Comparison of ENCODE assay signal across 24 mouse cellular contexts in genomic region chr14:8320528-8320927, GRCm38 (mm10). TPM values are rescaled to one million over a fixed set of nuclear protein-coding genes. Genes with fewer than 3 reads are reported as not detected.
"Had no signal": no experiment of that assay in that cellular context is flagged by ENCODE, and none has a peak within 500 bp of the region (broad histone marks: within the 10 kb centered on the region; RNA-seq: fewer than 3 reads in every experiment).

No protein-coding gene starts in this region.

- H3K4me3 ChIP-seq: intestine, embryonic 15.5 days; limb, embryonic 10.5 days; limb, embryonic 13.5 days; liver, embryonic 12.5 days; liver, embryonic 15.5 days; lung, embryonic 15.5 days; megakaryocyte, embryonic 14.5 days; midbrain, embryonic 10.5 days; midbrain, embryonic 13.5 days had no signal

- H3K4me1 ChIP-seq: liver, embryonic 12.5 days had no signal

- H3K9ac ChIP-seq: intestine, embryonic 15.5 days; limb, embryonic 13.5 days; liver, embryonic 12.5 days; liver, embryonic 15.5 days; lung, embryonic 15.5 days; midbrain, embryonic 13.5 days had no signal

- DNase-seq: liver; lung, adult 18-20 months; lung, postnatal 10 days; lung, postnatal 36 days; thymus, adult 2 months; thymus, postnatal 14 days; thymus, postnatal 4 days had no signal

- ATAC-seq: intestine, embryonic 15.5 days; liver, embryonic 12.5 days; midbrain, embryonic 13.5 days; midbrain, embryonic 16.5 days had no signal

- H3K36me3 ChIP-seq: intestine, embryonic 15.5 days; limb, embryonic 10.5 days; limb, embryonic 13.5 days; liver, embryonic 12.5 days; liver, embryonic 15.5 days; lung, embryonic 15.5 days; midbrain, embryonic 10.5 days; midbrain, embryonic 13.5 days had no signal

- H3K4me2 ChIP-seq: intestine, embryonic 15.5 days; limb, embryonic 13.5 days; liver, embryonic 12.5 days; liver, embryonic 15.5 days; lung, embryonic 15.5 days; midbrain, embryonic 13.5 days had no signal

- H3K27ac ChIP-seq: intestine, embryonic 15.5 days; kidney, postnatal 0 days; limb, embryonic 10.5 days; limb, embryonic 13.5 days; liver, embryonic 12.5 days; liver, embryonic 15.5 days; lung, embryonic 15.5 days; midbrain, embryonic 10.5 days; midbrain, embryonic 13.5 days had no signal

- H3K9me3 ChIP-seq: intestine, embryonic 15.5 days; limb, embryonic 10.5 days; liver, embryonic 12.5 days; liver, embryonic 15.5 days; lung, embryonic 15.5 days; midbrain, embryonic 10.5 days; midbrain, embryonic 13.5 days had no signal

RNA-seq across cellular contexts. Expression of gene Fam107a, which starts 2.7 kb away (rescaled TPM):
- polyA plus RNA-seq: liver, embryonic 12.5 days had no signal

RNA-seq across cellular contexts. Expression of gene Oit1, which starts 58.0 kb away (rescaled TPM):
- total RNA-seq: layer of hippocampus, adult 18-20 months; layer of hippocampus, postnatal 14 days; left cerebral cortex, adult 8-10 months; left cerebral cortex, postnatal 25 days had no signal
- polyA plus RNA-seq: limb, embryonic 10.5 days; limb, embryonic 13.5 days; liver, embryonic 12.5 days; liver, embryonic 15.5 days; midbrain, embryonic 13.5 days; midbrain, embryonic 16.5 days; neural tube, embryonic 11.5 days; neural tube, embryonic 14.5 days had no signal
